Mouse (Mus musculus) stomach, postnatal 0 days (tissue): Measurements from ENCODE around the gene Hsd3b7. TPM values are rescaled to one million over a fixed set of nuclear protein-coding genes. Genes with fewer than 3 reads are reported as not detected.

Experiments
- ATAC-seq: fragments of 200-750 bp; cut with Nextera tagmentation; 2 replicates; pipeline ENCODE4 v1.8.0; 2017; ENCODE audit not compliant: low FRiP score, low TSS enrichment
- DNase-seq: peaks from one replicate; pipeline ENCODE4 v3.0.0-alpha.2; 2016; ENCODE audit warnings: low spot score
- H3K27ac ChIP-seq: fragments of 300-500 bp; sonication (generic); replicated peaks from 2 replicates; pipeline ENCODE4 v1.5.1; 2014; ENCODE audit warnings: mild to moderate bottlenecking, control low read depth
- H3K27me3 ChIP-seq: fragments of 300-500 bp; sonication (generic); 2 replicates; pipeline ENCODE4 v1.6.1; 2014; ENCODE audit warnings: low read length; ENCODE audit not compliant: control insufficient read depth, insufficient read depth
- H3K36me3 ChIP-seq: fragments of 300-500 bp; sonication (generic); 2 replicates; pipeline ENCODE4 v1.6.1; 2014; ENCODE audit warnings: low read length, mixed read lengths; ENCODE audit not compliant: control insufficient read depth, insufficient read depth
- H3K4me1 ChIP-seq: fragments of 300-500 bp; sonication (generic); replicated peaks from 2 replicates; pipeline ENCODE4 v1.6.1; 2014; ENCODE audit warnings: antibody characterized with exemption; ENCODE audit not compliant: control insufficient read depth, insufficient read depth
- H3K4me2 ChIP-seq: fragments of 300-500 bp; sonication (generic); replicated peaks from 2 replicates; pipeline ENCODE4 v1.6.1; 2014; ENCODE audit warnings: low read depth, mild to moderate bottlenecking, control low read depth, moderate library complexity
- H3K4me3 ChIP-seq: fragments of 300-500 bp; sonication (generic); 2 replicates; pipeline ENCODE4 v1.5.1; 2014; ENCODE audit warnings: low read depth, low read length, control low read depth
- H3K9ac ChIP-seq: fragments of 300-500 bp; sonication (generic); 2 replicates; pipeline ENCODE4 v1.6.1; 2014; ENCODE audit warnings: mild to moderate bottlenecking, low read length, control low read depth, mixed read lengths
- H3K9me3 ChIP-seq: fragments of 300-500 bp; sonication (generic); 2 replicates; pipeline ENCODE4 v1.6.1; 2016; ENCODE audit warnings: low read length; ENCODE audit not compliant: control insufficient read depth
- CTCF ChIP-seq: IDR thresholded peaks from 2 replicates; pipeline ENCODE4 v1.5.1; 2016; ENCODE audit warnings: antibody characterized with exemption, low read depth, mild to moderate bottlenecking, moderate library complexity
- EP300 ChIP-seq: optimal IDR thresholded peaks from 2 replicates; pipeline ENCODE3; 2016; ENCODE audit warnings: antibody characterized with exemption
- WGBS: fragments of 180-500 bp; shearing (Covaris S2); extraction: QIAGEN DNeasy Blood & Tissue Kit; methylation state at CpG from one replicate; pipeline ENCODE4 v1.1.7; 2014; 5-methylcytosine and 5-hydroxymethylcytosine counted together
- polyA plus RNA-seq: library from polyadenylated mRNA; unstranded; fragments of >200 nt; fragmentation: Nextera tagmentation; extraction: Ambion mirVana; gene quantifications from 2 replicates; pipeline ENCODE4 v1.2.1, GENCODE M21; 2015

Gene Hsd3b7
- polyA plus RNA-seq, 1 experiment from 2014 or later = 31.7 TPM

DNA sequence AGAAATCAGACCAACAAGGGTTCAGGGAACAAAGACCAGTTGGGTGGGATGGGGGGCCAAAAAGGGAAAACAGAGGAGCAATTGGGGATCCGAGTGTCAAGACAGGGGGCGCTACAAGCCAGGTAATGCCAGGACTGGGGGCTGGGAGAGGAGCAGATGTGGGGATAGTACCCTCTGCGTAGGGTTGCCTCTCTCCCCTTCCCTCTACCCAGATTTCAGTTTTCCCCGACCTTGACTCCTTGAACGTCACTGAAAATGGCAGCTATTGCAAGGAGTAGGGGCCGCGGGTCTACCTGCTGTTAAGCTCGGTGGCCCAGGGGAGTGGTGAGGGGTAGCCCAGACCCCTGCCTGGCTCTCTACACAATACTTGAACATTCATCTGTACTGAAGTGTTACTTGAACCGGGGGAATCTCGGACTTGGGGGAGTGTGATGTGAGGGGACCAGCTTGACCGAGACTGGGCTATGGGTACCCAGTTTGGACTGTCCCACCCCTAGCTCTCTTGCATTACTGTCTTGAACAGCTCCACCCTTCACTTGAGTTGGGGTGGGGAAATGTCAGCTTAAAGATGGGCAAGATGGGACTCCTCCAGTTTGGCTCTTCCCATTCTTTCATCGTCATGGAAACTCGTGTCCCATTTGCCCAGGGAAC is 31.9 kb upstream of the Hsd3b7 start:
- H3K27me3 ChIP-seq = no peaks in the 10 kb centered on the region
- H3K27ac ChIP-seq = peak overlapping the region; percentile 49
- TF ChIP-seq CTCF (peak; percentile 56), EP300 (no peak)
- 0 out of 2 replicates have a peak, but pooled peaks cover 8% of the 10 kb centered on the region for H3K36me3 ChIP-seq
- WGBS = 49% methylated on average over 13 of the region's 13 CpGs
- no peak overlapping the region for H3K4me3 ChIP-seq
- H3K4me2 ChIP-seq = no peak overlapping the region
- ATAC-seq (no peak; the same call in 1 of the 2 replicates), DNase-seq (peak; percentile 28)
- H3K4me1 ChIP-seq = peaks cover 4% of the 10 kb centered on the region; the same call in 1 of the 2 replicates
- no peak overlapping the region for H3K9ac ChIP-seq
- H3K9me3 ChIP-seq = no peaks in the 10 kb centered on the region

DNA sequence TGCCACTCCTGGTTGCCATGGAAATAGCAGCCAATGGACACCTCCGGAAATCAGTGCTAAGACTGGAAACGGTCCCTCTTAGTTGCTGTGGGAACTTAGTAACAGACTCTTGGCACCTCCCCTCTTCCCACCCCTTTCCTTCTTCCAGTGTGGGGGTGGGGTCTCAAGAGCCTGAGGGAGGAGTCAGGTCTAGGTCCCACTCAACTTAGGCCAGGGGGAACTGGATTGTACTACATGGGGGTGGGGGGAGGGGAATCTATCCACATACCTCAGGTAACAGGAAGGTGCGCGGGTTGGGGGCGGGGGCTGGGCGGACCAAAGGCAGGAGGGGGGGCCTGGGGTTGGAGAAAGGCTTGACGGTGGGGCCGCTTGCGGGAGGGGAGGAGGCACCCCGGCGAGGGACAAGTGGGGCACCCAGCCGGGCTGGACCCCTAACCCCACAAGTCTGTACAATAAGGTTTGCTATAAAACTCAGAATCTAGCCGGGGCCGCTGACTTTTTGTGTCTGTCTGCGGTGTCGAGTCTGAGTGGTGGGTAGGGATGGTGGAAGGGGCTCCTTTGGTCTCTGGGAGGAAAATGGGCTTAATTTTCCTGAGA is 31.3 kb upstream of the Hsd3b7 start:
- TF ChIP-seq CTCF = no peak
- TF ChIP-seq EP300 = no peak
- Histone ChIP-seq H3K9ac (peak overlapping the region; percentile 95), H3K4me1 (peaks cover 4% of the 10 kb centered on the region; the same call in 1 of the 2 replicates), H3K9me3 (no peaks in the 10 kb centered on the region), H3K4me2 (peak overlapping the region; percentile 86), H3K27me3 (no peaks in the 10 kb centered on the region), H3K4me3 (peak overlapping the region; percentile 74), H3K36me3 (peaks cover 5% of the 10 kb centered on the region; the same call in 1 of the 2 replicates), H3K27ac (peak overlapping the region; percentile 91)
- ATAC-seq (peak; percentile 89), DNase-seq (peak; percentile 90)
- WGBS = 1% methylated on average over 16 of the region's 16 CpGs

- peak; percentile 75 for ATAC-seq
- Histone ChIP-seq H3K9ac (peak within 1 kb of the TSS; percentile 95), H3K36me3 (peaks cover 3% of the 10 kb centered on the region; the same call in 1 of the 2 replicates), H3K9me3 (no peaks in the 10 kb centered on the region), H3K4me3 (peak within 1 kb of the TSS; percentile 74), H3K27me3 (no peaks in the 10 kb centered on the region), H3K27ac (peak within 1 kb of the TSS; percentile 91), H3K4me1 (peaks cover 4% of the 10 kb centered on the region; the same call in 1 of the 2 replicates), H3K4me2 (peak within 1 kb of the TSS; percentile 86)
- peak; percentile 90 for DNase-seq
- TF ChIP-seq CTCF (no peak), EP300 (no peak)
- 1% methylated on average over 24 of the region's 24 CpGs for WGBS
These were observed 30.8 kb upstream of the Hsd3b7 start, which contains the start of gene Orai3 for GRCm38 (mm10) chr7:127769651-127770038. Gene Orai3 (plus strand): TSS chr7:127769815.

GRCm38 (mm10) chr7:127770039-127770905 is 30.1 kb upstream of the Hsd3b7 start:
- Histone ChIP-seq H3K9me3 (no peaks in the 10 kb centered on the region), H3K9ac (peak overlapping the region; percentile 95), H3K4me3 (peak overlapping the region; percentile 74), H3K27ac (peak overlapping the region; percentile 91), H3K4me2 (peak overlapping the region; percentile 86), H3K4me1 (peaks cover 4% of the 10 kb centered on the region; the same call in 1 of the 2 replicates), H3K36me3 (peaks cover 3% of the 10 kb centered on the region; the same call in 1 of the 2 replicates), H3K27me3 (no peaks in the 10 kb centered on the region)
- DNase-seq (no peak), ATAC-seq (peak; percentile 16; the same call in 1 of the 2 replicates)
- TF ChIP-seq EP300 (no peak), CTCF (no peak)
- 3% methylated on average over 27 of the region's 27 CpGs for WGBS

GRCm38 (mm10) chr7:127771262-127771661 is 29.1 kb upstream of the Hsd3b7 start:
- Histone ChIP-seq H3K27ac (0 out of 2 replicates have a peak overlapping the region, but pooled peaks have one; percentile 56), H3K4me3 (no peak overlapping the region), H3K4me1 (peaks cover 4% of the 10 kb centered on the region; the same call in 1 of the 2 replicates), H3K27me3 (no peaks in the 10 kb centered on the region), H3K36me3 (peaks cover 3% of the 10 kb centered on the region; the same call in 1 of the 2 replicates), H3K4me2 (0 out of 2 replicates have a peak overlapping the region, but pooled peaks have one; percentile 86), H3K9me3 (no peaks in the 10 kb centered on the region), H3K9ac (no peak overlapping the region)
- 58% methylated on average over 5 of the region's 5 CpGs for WGBS
- DNase-seq = no peak
- TF ChIP-seq CTCF (no peak), EP300 (no peak)
- ATAC-seq = no peak
